Mouse (Mus musculus): Measurements from ENCODE around the gene Sntb2. TPM values are rescaled to one million over a fixed set of nuclear protein-coding genes. Genes with fewer than 3 reads are reported as not detected.
A peak's percentile ranks its signal among the peaks of the same experiment; 100 is the strongest.

Sntb2 gene
- total RNA-seq, 2 experiments from 2014 or later = 8.5 to 13.3 TPM

- no peak for ATAC-seq (ENCODE audit: poor library complexity, severe bottlenecking)
Observed at GRCm38 (mm10) chr8:106929155-106929913, 6.2 kb upstream of the Sntb2 start.

DNA sequence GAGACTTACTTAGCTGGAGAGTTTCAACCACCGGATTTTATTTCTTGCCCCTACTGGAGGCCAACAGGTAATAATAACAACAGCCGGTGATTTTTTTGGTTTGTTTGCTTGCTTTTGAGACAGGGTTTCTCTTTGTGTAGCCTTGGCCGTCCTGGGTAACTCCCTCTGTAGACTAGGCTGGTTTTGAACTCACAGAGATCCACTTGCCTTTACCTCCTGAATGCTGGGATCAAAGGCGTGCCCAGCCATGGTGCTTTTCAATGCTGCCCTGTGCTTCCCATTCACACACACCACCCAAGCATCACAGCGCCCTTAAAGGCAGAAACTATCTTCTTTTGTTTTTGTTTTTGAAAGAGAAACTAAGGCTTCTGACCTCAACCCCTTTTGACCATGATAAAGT lies 5.6 kb upstream of the Sntb2 start:
- ATAC-seq (ENCODE audit: poor library complexity, severe bottlenecking) = no peak

DNA sequence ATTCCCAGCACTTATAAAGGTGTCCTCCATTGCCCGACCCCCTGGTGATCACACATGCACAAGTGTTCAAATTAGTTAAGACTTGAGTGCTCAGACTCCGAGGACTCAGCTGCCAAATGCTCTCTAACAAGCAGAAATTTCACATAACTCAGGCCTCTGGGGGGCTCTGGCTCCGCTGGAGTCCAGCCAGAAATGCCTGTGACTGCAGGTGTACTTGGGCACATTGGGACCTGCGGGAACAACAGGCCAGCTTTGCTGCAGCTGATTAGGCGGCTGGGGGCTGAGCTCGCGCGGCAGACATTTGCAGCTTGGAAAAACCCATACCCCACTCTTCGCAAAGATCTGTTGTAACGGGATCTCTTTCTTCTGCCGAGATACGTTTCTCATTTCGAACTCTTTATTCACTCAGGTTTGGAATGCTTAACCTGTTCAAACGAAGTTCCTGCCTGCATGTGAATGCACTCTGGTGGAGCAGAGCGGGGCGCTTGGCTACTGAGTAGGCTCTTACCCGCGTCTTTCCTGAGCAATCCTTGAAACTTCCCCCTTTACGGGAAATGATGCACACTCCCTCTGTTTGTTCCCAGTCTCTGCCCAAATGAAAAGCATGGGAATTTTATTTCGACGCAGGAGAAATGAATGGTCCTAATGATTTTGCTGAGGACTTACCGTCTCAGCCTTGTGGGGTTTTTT lies 3.0 kb upstream of the Sntb2 start:
- no peak for ATAC-seq (ENCODE audit: poor library complexity, severe bottlenecking)

- no peak for ATAC-seq (ENCODE audit: poor library complexity, severe bottlenecking)
Observed at GRCm38 (mm10) chr8:106933506-106934143, 1.9 kb upstream of the Sntb2 start.

- no peak for ATAC-seq (ENCODE audit: poor library complexity, severe bottlenecking)
Observed at GRCm38 (mm10) chr8:106934226-106934977, 1.1 kb upstream of the Sntb2 start.

- peak; percentile 56 for ATAC-seq (ENCODE audit: poor library complexity, severe bottlenecking)
Observed at GRCm38 (mm10) chr8:106935899-106936477, 438 bp downstream of the Sntb2 start.

GRCm38 (mm10) chr8:106936478-106937051 lies 1.0 kb downstream of the Sntb2 start:
- ATAC-seq (ENCODE audit: poor library complexity, severe bottlenecking) = peak; percentile 37

GRCm38 (mm10) chr8:106937081-106937800 lies 1.7 kb downstream of the Sntb2 start:
- ATAC-seq (ENCODE audit: poor library complexity, severe bottlenecking) = no peak

GRCm38 (mm10) chr8:106941806-106942205 lies 6.3 kb downstream of the Sntb2 start:
- ATAC-seq (ENCODE audit: poor library complexity, severe bottlenecking) = no peak

DNA sequence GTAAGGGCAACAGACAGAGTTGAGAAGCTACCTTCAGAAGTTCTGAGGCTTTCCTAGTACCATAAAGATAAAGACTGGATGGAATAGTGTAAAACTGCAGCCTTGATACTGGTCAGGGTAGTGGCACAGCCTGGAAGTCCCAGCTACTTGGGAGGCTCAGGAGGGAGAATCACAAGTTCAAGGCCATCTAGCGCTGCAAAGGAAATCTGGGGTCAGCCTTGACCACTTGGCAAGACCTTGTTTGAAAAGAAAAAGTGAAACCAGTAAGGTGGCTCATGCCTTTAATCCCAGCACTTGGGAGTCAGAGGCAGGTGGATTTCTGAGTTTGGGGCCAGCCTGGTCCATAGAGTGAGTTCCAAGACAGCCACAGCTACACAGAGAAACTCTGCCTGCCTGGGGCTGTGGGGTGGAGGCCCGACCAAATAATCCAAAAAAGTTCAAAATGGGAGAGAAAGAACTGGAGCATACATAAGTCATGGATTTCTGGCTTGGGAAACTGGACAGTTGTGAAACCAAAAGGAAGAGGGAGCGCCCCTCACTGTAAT lies 8.4 kb downstream of the Sntb2 start:
- ATAC-seq (ENCODE audit: poor library complexity, severe bottlenecking) = no peak

DNA sequence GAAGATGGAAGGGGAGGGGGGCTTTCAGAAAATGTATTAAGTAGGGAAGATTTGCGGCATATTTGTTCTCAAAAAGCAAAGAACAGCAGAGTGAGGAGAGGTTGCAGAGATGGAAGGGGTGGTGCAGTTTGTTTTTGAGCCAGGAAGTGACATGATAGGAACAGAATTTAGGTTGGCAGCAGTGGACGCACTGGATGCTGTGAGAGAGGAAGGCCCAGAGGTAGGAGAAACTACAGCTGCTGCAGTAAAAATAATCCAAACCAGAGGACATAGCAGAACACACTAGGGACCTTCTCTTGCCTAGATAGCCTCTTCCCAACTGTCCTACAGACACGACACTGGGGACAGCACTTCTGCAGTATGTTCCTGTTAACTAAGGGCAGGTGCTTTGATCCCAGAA lies 9.2 kb downstream of the Sntb2 start:
- ATAC-seq (ENCODE audit: poor library complexity, severe bottlenecking) = no peak

GRCm38 (mm10) chr8:106948678-106949243 lies 13.2 kb downstream of the Sntb2 start:
- no peak for ATAC-seq (ENCODE audit: poor library complexity, severe bottlenecking)

DNA sequence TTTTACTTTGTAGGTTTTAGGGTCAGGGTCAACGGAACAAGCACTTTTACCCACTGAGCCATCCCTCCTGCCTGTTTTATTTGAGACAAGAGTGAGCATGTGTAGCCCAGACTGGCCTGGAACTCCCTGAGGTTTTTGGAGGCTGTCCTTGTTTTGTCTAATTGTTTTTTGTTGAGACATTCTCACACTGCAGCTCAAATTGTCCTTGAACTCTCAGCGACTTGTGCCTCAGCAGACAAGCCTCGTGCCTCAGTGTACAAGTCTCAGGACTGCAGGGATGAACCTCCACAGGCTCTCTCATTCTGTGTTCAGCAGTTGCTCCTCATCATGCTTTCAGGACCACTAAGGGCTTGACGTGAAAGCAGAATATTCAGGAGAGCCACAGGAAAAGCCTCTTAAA lies 16.2 kb downstream of the Sntb2 start:
- no peak for ATAC-seq (ENCODE audit: poor library complexity, severe bottlenecking)

DNA sequence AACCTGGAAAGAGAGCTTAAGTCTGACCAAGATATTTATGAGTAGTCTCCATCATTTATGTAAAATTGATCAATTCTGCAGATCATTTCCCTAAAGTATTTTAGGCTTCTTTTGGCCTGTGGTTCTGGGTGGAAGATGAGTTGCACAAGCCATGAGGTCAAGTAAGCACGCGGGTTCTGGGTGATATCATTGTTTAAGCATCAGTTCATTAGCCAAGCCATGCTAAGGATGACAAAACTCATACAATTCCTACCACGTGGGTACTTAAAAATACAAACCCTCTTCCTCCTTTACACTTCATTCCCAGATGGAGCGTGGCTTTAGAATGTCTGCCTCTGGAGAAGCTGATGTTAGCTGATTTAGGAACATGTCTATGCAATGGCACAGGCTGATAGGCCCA lies 18.0 kb downstream of the Sntb2 start:
- ATAC-seq (ENCODE audit: poor library complexity, severe bottlenecking) = peak; percentile 78

- ATAC-seq (ENCODE audit: poor library complexity, severe bottlenecking) = no peak
Observed at GRCm38 (mm10) chr8:106957086-106957485, 21.5 kb downstream of the Sntb2 start.

DNA sequence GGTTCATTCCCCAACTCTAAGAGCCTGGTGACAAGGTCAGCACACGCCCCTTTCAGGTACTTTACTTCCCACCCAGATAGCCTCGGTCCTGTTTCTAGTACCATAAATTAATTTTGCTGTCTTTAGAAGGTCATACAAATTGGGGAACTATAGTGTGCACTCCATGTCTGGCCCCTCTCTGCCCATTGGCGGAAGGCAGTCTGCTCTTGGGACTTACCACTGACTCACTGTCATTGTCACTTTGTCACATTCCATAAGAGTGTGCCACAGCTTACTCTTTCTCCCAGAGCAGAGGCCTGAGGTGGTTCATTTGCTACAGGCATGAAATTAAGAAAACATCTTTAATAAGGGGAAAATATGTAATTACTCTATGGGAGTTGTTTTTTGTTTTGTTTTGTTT lies 22.7 kb downstream of the Sntb2 start:
- peak; percentile 44 for ATAC-seq (ENCODE audit: poor library complexity, severe bottlenecking)

- peak; percentile 96 for ATAC-seq (ENCODE audit: poor library complexity, severe bottlenecking)
Observed at GRCm38 (mm10) chr8:106959626-106960025, 24.1 kb downstream of the Sntb2 start.

DNA sequence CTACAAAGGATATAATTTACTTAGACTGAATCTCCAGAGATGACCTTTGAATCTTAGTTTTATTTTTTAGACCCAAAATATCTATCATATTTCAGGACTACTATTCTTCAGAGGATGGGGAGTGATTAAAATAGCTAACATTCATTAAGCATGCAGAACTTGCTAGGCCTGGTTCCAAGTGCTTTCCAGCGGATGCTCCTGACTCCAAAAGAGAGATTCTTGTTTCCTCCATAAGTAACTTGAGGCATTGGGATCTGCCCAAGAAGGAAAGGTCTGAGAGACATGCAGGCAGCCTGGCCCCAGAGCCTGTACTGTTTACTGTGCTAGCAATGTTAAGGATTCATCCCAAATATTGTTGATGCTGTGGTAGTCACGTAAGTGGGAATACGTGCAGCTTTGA lies 26.8 kb downstream of the Sntb2 start:
- ATAC-seq (ENCODE audit: poor library complexity, severe bottlenecking) = no peak

DNA sequence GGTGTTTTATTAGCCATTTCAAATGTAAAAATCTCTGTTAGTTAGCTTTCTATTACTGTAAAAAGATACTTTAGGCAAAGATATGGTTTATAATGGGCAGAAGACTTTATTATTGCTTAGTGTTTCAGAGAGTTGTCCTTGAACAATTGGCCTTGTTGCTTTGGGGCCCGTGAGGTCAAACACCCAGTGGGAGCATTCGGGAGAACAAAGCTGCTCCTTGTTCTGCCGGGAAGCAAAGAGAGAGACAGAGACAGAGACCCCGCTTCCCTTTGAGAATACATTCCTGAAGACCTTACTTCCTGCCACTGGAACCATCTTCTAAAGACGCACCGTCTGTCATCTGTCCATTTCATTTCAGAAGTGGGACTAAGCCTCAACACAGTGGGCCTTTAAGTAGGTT lies 27.8 kb downstream of the Sntb2 start:
- ATAC-seq (ENCODE audit: poor library complexity, severe bottlenecking) = no peak

Data from megakaryocyte, adult 5-6 weeks (primary cell).